Mouse (Mus musculus) spleen, adult 2 months (tissue): Measurements from ENCODE around the gene Hist1h2ae. TPM values are rescaled to one million over a fixed set of nuclear protein-coding genes. Genes with fewer than 3 reads are reported as not detected.

Source experiments
- DNase-seq, 2 experiments: peaks; one replicate each; pipeline versions ENCODE4 v3.0.0 to v3.0.0-alpha.2; 2012 to 2021; ENCODE audit warnings: low spot score in 2 of 2, low read depth in 1 of 2
- H3K27ac ChIP-seq: fragments of 200-500 bp; 2 replicates; pipeline ENCODE4 v1.5.1; 2012; ENCODE audit warnings: low read length, inconsistent platforms; ENCODE audit not compliant: insufficient read depth
- H3K27me3 ChIP-seq: fragments of 200-500 bp; 2 replicates; pipeline ENCODE4 v1.6.1; 2012; ENCODE audit warnings: mild to moderate bottlenecking, moderate library complexity, low read length, inconsistent platforms; ENCODE audit not compliant: control insufficient read depth, insufficient read depth
- H3K36me3 ChIP-seq: fragments of 200-500 bp; 2 replicates; pipeline ENCODE4 v1.6.1; 2012; ENCODE audit warnings: mild to moderate bottlenecking, low read length, inconsistent platforms; ENCODE audit not compliant: control insufficient read depth, insufficient read depth
- H3K4me1 ChIP-seq: fragments of 200-500 bp; 2 replicates; pipeline ENCODE4 v1.6.1; 2011; ENCODE audit warnings: inconsistent platforms; ENCODE audit not compliant: control insufficient read depth, insufficient read depth, insufficient read length
- H3K4me3 ChIP-seq: fragments of 200-500 bp; 2 replicates; pipeline ENCODE4 v1.5.1; 2011; ENCODE audit warnings: mild to moderate bottlenecking, inconsistent platforms; ENCODE audit not compliant: insufficient read depth, insufficient read length; ENCODE audit errors: extremely low read depth
- CTCF ChIP-seq: fragments of 200-500 bp; IDR thresholded peaks from 2 replicates; pipeline ENCODE4 v1.5.1; 2011; ENCODE audit warnings: mild to moderate bottlenecking, inconsistent platforms; ENCODE audit not compliant: insufficient read depth, insufficient read length, insufficient replicate concordance; ENCODE audit errors: extremely low read depth
- POLR2A ChIP-seq: fragments of 200-500 bp; IDR thresholded peaks from 2 replicates; pipeline ENCODE4 v1.6.1; 2011; ENCODE audit warnings: low read depth, low read length, inconsistent platforms
- WGBS: fragments of 180-500 bp; shearing (Covaris S2); methylation state at CpG from one replicate; pipeline ENCODE4 v1.1.7; 2018; 5-methylcytosine and 5-hydroxymethylcytosine counted together
- polyA plus RNA-seq: library from polyadenylated mRNA; depleted of rRNA; stranded (reverse); fragments of >200 nt; gene quantifications from 2 replicates; pipeline ENCODE4 v1.2.3, GENCODE M21; 2012; rRNA removed

Gene Hist1h2ae
- polyA plus RNA-seq, 1 experiment, result 15.5 TPM

DNA sequence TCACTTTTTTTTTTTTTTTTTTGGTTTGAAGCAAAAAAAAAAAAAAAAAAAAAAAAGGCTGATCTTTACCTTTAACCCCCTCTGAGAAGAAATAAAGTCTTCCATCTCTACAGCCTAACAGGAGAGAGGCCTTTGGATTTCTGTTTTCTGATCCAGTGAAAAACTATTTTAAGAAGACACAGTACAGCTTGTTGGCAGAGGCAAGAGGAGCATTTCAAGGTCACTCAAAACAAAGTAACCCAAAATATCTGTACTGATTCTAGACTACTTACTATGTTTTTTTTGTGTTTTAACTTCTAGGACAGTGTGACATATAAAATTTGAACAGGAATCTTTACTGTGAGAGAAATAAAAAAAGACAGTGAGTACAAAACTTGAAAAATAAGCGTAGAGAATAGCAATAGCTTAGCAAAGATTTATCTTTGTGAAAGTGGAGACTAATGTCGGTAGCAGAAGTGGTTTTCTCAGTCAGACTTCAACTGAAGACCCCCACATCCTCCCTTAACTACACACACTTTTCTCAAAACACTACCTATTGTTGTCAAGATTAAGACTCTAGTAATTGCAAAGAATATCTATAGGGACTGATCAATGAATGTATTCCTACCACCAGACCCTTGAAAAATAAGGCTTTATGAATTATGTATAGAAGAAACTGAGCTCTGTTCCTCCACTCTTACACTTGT, 41.4 kb downstream of the Hist1h2ae start:
- Histone ChIP-seq H3K4me1 (peaks cover 3% of the 10 kb centered on the region; the same call in 1 of the 2 replicates), H3K27me3 (no peaks in the 10 kb centered on the region), H3K27ac (no peak overlapping the region), H3K36me3 (no peaks in the 10 kb centered on the region), H3K4me3 (no peak overlapping the region)
- WGBS, result 21% methylated on average over 2 of the region's 2 CpGs
- DNase-seq, result no peak
- no peak for TF ChIP-seq CTCF
- no peak for TF ChIP-seq POLR2A

- H3K36me3 ChIP-seq, result no peaks in the 10 kb centered on the region
- WGBS, result 92% methylated on average over 5 of the region's 5 CpGs
- no peak overlapping the region for H3K27ac ChIP-seq
- H3K4me1 ChIP-seq, result no peaks in the 10 kb centered on the region
- DNase-seq, result no peak
- H3K4me3 ChIP-seq, result no peak overlapping the region
- H3K27me3 ChIP-seq, result no peaks in the 10 kb centered on the region
- TF ChIP-seq POLR2A (no peak), CTCF (no peak)
These were observed 42.0 kb downstream of the Hist1h2ae start for GRCm38 (mm10) chr13:23529005-23529404.

DNA sequence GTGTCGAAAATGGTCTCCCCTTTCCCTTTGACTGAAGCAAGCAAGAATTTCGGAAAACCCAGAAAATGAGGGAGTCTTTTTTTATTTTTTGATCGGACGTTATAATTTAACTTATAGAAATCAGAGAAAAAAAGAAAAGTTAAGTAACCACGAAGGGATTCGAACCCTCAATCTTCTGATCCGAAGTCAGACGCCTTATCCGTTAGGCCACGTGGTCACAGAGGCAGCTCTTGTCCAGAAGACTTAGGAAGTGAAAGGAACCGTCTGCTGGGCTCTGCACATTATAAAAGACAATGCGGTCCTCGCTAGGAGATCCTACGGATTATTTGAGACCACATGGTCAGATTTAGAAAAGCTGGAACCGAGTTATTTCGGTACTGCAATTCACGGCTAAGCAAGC, 44.7 kb downstream of the Hist1h2ae start:
- Histone ChIP-seq H3K36me3 (no peaks in the 10 kb centered on the region), H3K27me3 (no peaks in the 10 kb centered on the region), H3K4me1 (no peaks in the 10 kb centered on the region), H3K4me3 (peak overlapping the region; percentile 43), H3K27ac (no peak overlapping the region)
- TF ChIP-seq POLR2A (no peak), CTCF (no peak)
- DNase-seq, result peak; percentile 80 to 81
- under 1% methylated on average over 17 of the region's 17 CpGs for WGBS

GRCm38 (mm10) chr13:23525901-23526300, 45.1 kb downstream of the Hist1h2ae start:
- DNase-seq, result no peak

GRCm38 (mm10) chr13:23524654-23525053, 46.4 kb downstream of the Hist1h2ae start:
- H3K36me3 ChIP-seq, result no peaks in the 10 kb centered on the region
- no peaks in the 10 kb centered on the region for H3K27me3 ChIP-seq
- H3K27ac ChIP-seq, result no peak overlapping the region
- H3K4me3 ChIP-seq, result no peak overlapping the region
- WGBS, result 20% methylated on average over 5 of the region's 5 CpGs
- no peaks in the 10 kb centered on the region for H3K4me1 ChIP-seq
- peak; percentile 68; the same call in 1 of the 2 replicates for TF ChIP-seq CTCF
- no peak for TF ChIP-seq POLR2A
- peak in 1 of 2 experiments; percentile 66 for DNase-seq

More at GRCm38 (mm10) chr13:23525901-23526300, 45.1 kb downstream of the Hist1h2ae start:
- 6% methylated on average over 10 of the region's 10 CpGs for WGBS
- no peak for TF ChIP-seq POLR2A
- TF ChIP-seq CTCF, result no peak
- Histone ChIP-seq H3K4me3 (peak overlapping the region; percentile 11; the same call in 1 of the 2 replicates), H3K4me1 (no peaks in the 10 kb centered on the region), H3K27ac (no peak overlapping the region), H3K36me3 (no peaks in the 10 kb centered on the region), H3K27me3 (no peaks in the 10 kb centered on the region)

DNA sequence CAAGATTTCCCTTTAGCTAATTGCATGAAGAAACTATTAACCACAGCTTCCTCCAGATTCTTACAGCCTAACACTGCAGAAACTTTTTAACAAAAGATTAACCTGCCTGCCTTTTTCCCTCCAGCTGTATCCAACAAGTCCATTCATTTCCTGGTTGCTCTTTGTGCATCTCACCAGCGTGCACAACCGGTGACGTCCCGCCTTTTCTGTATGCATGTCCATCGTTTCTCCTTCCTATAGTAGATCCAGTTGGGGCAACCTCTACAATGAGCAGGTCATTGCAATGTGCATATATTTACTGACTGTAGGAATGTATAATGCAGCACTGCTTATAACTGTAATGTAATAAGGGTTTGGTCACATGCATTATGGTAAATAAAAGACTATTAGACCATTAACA, 47.0 kb downstream of the Hist1h2ae start:
- no peak for DNase-seq
- WGBS, result 58% methylated on average over 5 of the region's 5 CpGs
- TF ChIP-seq CTCF (no peak), POLR2A (no peak)
- Histone ChIP-seq H3K4me1 (no peaks in the 10 kb centered on the region), H3K27ac (no peak overlapping the region), H3K36me3 (no peaks in the 10 kb centered on the region), H3K4me3 (no peak overlapping the region), H3K27me3 (no peaks in the 10 kb centered on the region)

DNA sequence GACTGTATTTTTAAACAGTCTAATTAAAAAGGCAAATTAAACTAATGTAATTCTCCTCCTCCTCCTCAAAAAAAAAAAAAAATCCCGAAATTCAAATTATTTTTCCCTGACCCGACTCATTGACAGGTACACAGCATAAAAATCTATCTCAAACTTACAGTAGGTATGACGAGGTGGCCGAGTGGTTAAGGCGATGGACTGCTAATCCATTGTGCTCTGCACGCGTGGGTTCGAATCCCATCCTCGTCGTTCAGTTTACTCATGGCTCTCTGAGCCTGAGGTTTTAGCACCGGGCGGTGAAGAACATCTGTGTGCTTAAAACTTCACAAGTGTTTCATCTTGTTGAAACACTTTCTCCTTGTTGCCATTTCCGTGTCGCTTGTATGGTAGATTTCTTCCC, 49.3 kb downstream of the Hist1h2ae start:
- H3K27ac ChIP-seq, result no peak overlapping the region
- H3K4me1 ChIP-seq, result no peaks in the 10 kb centered on the region
- no peaks in the 10 kb centered on the region for H3K27me3 ChIP-seq
- TF ChIP-seq POLR2A, result no peak
- no peak for TF ChIP-seq CTCF
- 3% methylated on average over 14 of the region's 14 CpGs for WGBS
- no peak overlapping the region for H3K4me3 ChIP-seq
- H3K36me3 ChIP-seq, result no peaks in the 10 kb centered on the region
- DNase-seq, result peak in 1 of 2 experiments; percentile 61

Other genes with a start within 250 kb of the Hist1h2ae start
- gene Zfp322a, start 202.0 kb downstream of the Hist1h2ae start, polyA plus RNA-seq, result 0.70 and 0.90 TPM in 2 replicates
- 1.8 TPM in 2 replicates for gene Abt1, start 147.4 kb downstream of the Hist1h2ae start, polyA plus RNA-seq
- 0.19 and 0.56 TPM in 2 replicates for gene Btn1a1, start 105.3 kb downstream of the Hist1h2ae start, polyA plus RNA-seq
- 0.04 TPM in 1 of 2 replicates, not detected in the other for gene Btn2a2, start 82.4 kb downstream of the Hist1h2ae start, polyA plus RNA-seq
- 26.5 and 53.6 TPM in 2 replicates for gene Hist1h4h, start 40.2 kb downstream of the Hist1h2ae start, polyA plus RNA-seq
- 733 and 772 TPM in 2 replicates for gene Hist1h2af, start 37.3 kb downstream of the Hist1h2ae start, polyA plus RNA-seq
- 34.4 and 52.1 TPM in 2 replicates for gene Hist1h3g, start 35.8 kb downstream of the Hist1h2ae start, polyA plus RNA-seq
- 4.9 and 8.4 TPM in 2 replicates for gene Hist1h2bh, start 27.8 kb downstream of the Hist1h2ae start, polyA plus RNA-seq
- gene Hist1h3f, start 27.2 kb downstream of the Hist1h2ae start, polyA plus RNA-seq, result 10.2 and 16.1 TPM in 2 replicates
- 24.8 and 33.8 TPM in 2 replicates for gene Hist1h4f, start 19.6 kb downstream of the Hist1h2ae start, polyA plus RNA-seq
- 0.30 and 0.39 TPM in 2 replicates for gene Hist1h1d, start 18.0 kb downstream of the Hist1h2ae start, polyA plus RNA-seq
- 36.8 and 50.5 TPM in 2 replicates for gene Hist1h3e, start 8.9 kb downstream of the Hist1h2ae start, polyA plus RNA-seq
- gene Hist1h2bg, start 176 bp upstream of the Hist1h2ae start, polyA plus RNA-seq, result 57.5 and 66.9 TPM in 2 replicates
- gene Hist1h2bf, start 3.0 kb upstream of the Hist1h2ae start, polyA plus RNA-seq, result 26.2 and 28.3 TPM in 2 replicates
- gene Hist1h2ad, start 3.2 kb upstream of the Hist1h2ae start, polyA plus RNA-seq, result 12.2 and 23.2 TPM in 2 replicates
- gene Hist1h3d, start 4.5 kb upstream of the Hist1h2ae start, polyA plus RNA-seq, result 20.9 and 27.9 TPM in 2 replicates
- gene Hist1h4d, start 10.4 kb upstream of the Hist1h2ae start, polyA plus RNA-seq, result 19.1 and 20.9 TPM in 2 replicates
- 2.8 and 3.8 TPM in 2 replicates for gene Hist1h2be, start 49.9 kb upstream of the Hist1h2ae start, polyA plus RNA-seq
- gene Hist1h1e, start 51.3 kb upstream of the Hist1h2ae start, polyA plus RNA-seq, result 2.9 and 3.7 TPM in 2 replicates
- gene Hist1h2ac, start 112.7 kb upstream of the Hist1h2ae start, polyA plus RNA-seq, result 1.2 and 2.0 TPM in 2 replicates
- gene Hist1h2bc, start 113.0 kb upstream of the Hist1h2ae start, polyA plus RNA-seq, result 41.8 and 44.4 TPM in 2 replicates
- gene Hist1h1t, start 124.6 kb upstream of the Hist1h2ae start, polyA plus RNA-seq, result not detected in 2 replicates
- 20.0 and 33.6 TPM in 2 replicates for gene Hist1h4c, start 127.2 kb upstream of the Hist1h2ae start, polyA plus RNA-seq
- gene Hfe, start 139.6 kb upstream of the Hist1h2ae start, polyA plus RNA-seq, result 20.7 and 26.1 TPM in 2 replicates
- gene Hist1h1c, start 167.6 kb upstream of the Hist1h2ae start, polyA plus RNA-seq, result 20.9 and 25.5 TPM in 2 replicates
- gene Hist1h3c, start 174.4 kb upstream of the Hist1h2ae start, polyA plus RNA-seq, result 35.9 and 50.3 TPM in 2 replicates
- 23.7 and 32.9 TPM in 2 replicates for gene Hist1h2bb, start 175.5 kb upstream of the Hist1h2ae start, polyA plus RNA-seq
- gene Hist1h2ab, start 179.9 kb upstream of the Hist1h2ae start, polyA plus RNA-seq, result 28.4 and 40.3 TPM in 2 replicates
- 54.9 and 68.9 TPM in 2 replicates for gene Hist1h3b, start 181.0 kb upstream of the Hist1h2ae start, polyA plus RNA-seq
- 19.0 and 27.4 TPM in 2 replicates for gene Hist1h4b, start 185.8 kb upstream of the Hist1h2ae start, polyA plus RNA-seq
- gene Hist1h4a, start 190.0 kb upstream of the Hist1h2ae start, polyA plus RNA-seq, result 16.1 and 29.5 TPM in 2 replicates
- 38.4 and 54.1 TPM in 2 replicates for gene Hist1h3a, start 191.2 kb upstream of the Hist1h2ae start, polyA plus RNA-seq
- gene Hist1h1a, start 192.4 kb upstream of the Hist1h2ae start, polyA plus RNA-seq, result 1.3 and 1.5 TPM in 2 replicates
- gene Trim38, start 198.7 kb upstream of the Hist1h2ae start, polyA plus RNA-seq, result not detected in 2 replicates
- not detected in 2 replicates for gene Slc17a2, start 235.8 kb upstream of the Hist1h2ae start, polyA plus RNA-seq